Mouse (Mus musculus) MEL (cell line): Measurements from ENCODE around the gene Scgb2b17. TPM values are rescaled to one million over a fixed set of nuclear protein-coding genes. Genes with fewer than 3 reads are reported as not detected.
"Not testable (repeated sequence)": the region's sequence is repeated elsewhere in the genome, so short reads cannot be mapped to it uniquely, and the experiment has no call there.

Experiments used
- DNase-seq: peaks from one replicate; pipeline ENCODE4 v3.0.0; 2011; ENCODE audit warnings: low read depth, low spot score
- H3K27ac ChIP-seq: 2 replicates; pipeline ENCODE4 v1.5.1; 2012; ENCODE audit warnings: low read depth, mild to moderate bottlenecking, control low read depth, low read length, moderate library complexity; ENCODE audit not compliant: control insufficient read depth
- H3K27me3 ChIP-seq, 2 experiments: fragments of 150-350 bp in 1 of 2; sonication (generic) in 1 of 2; 2 replicates each; pipeline ENCODE4 v1.6.1; 2012; ENCODE audit warnings: low read length in 2 of 2, mild to moderate bottlenecking in 2 of 2, improper control_type of control experiment in 1 of 2, moderate library complexity in 1 of 2; ENCODE audit not compliant: insufficient read depth in 2 of 2, control insufficient read depth in 1 of 2
- H3K36me3 ChIP-seq, 2 experiments: 2 replicates each; pipeline ENCODE4 v1.6.1; 2012 to 2014; ENCODE audit warnings: low read length in 2 of 2, improper control_type of control experiment in 1 of 2, inconsistent platforms in 1 of 2, mild to moderate bottlenecking in 1 of 2; ENCODE audit not compliant: insufficient read depth in 2 of 2, control insufficient read depth in 1 of 2
- H3K4me1 ChIP-seq, 2 experiments: fragments of 150-350 bp in 1 of 2; sonication (generic) in 1 of 2; 2 replicates each; pipeline ENCODE4 v1.6.1; 2012; ENCODE audit warnings: low read length in 2 of 2, improper control_type of control experiment in 1 of 2, mild to moderate bottlenecking in 1 of 2; ENCODE audit not compliant: insufficient read depth in 2 of 2, control insufficient read depth in 1 of 2
- H3K4me3 ChIP-seq, 2 experiments: fragments of 150-350 bp in 1 of 2; sonication (generic) in 1 of 2; 2 replicates each; pipeline ENCODE4 v1.5.1; 2012; ENCODE audit warnings: low read depth in 2 of 2, low read length in 2 of 2, mild to moderate bottlenecking in 2 of 2, moderate library complexity in 2 of 2, control low read depth in 1 of 2, improper control_type of control experiment in 1 of 2; ENCODE audit not compliant: control insufficient read depth in 1 of 2, insufficient read depth in 1 of 2
- H3K79me2 ChIP-seq: 2 replicates; pipeline ENCODE4 v1.6.1; 2012; ENCODE audit warnings: mild to moderate bottlenecking, low read length, moderate library complexity; ENCODE audit not compliant: control insufficient read depth, poor library complexity, insufficient read depth
- H3K9ac ChIP-seq: 2 replicates; pipeline ENCODE4 v1.6.1; 2012; ENCODE audit warnings: low read depth, mild to moderate bottlenecking, control low read depth, low read length, moderate library complexity; ENCODE audit not compliant: control insufficient read depth, poor library complexity, severe bottlenecking
- H3K9me3 ChIP-seq: fragments of 150-350 bp; sonication (generic); replicated peaks from 2 replicates; pipeline ENCODE4 v1.6.1; 2012; ENCODE audit warnings: mild to moderate bottlenecking, low read length, improper control_type of control experiment, moderate library complexity; ENCODE audit not compliant: insufficient read depth
- polyA plus RNA-seq, 2 experiments: library from polyadenylated mRNA; stranded (reverse) in 1 of 2; unstranded in 1 of 2; fragments of >175 nt in 1 of 2; fragments of >200 nt in 1 of 2; gene quantifications; 2 replicates each; pipeline versions ENCODE4 v1.2.1 to v1.2.4; 2012; ENCODE audit warnings: low replicate concordance in 2 of 2, low read depth in 1 of 2; ENCODE audit not compliant: insufficient read length in 2 of 2, insufficient read depth in 1 of 2, missing spikeins in 1 of 2
- total RNA-seq: library from RNA; depleted of rRNA; stranded (reverse); fragments of 300-350 nt; gene quantifications from 2 replicates; pipeline ENCODE4 v1.2.3, GENCODE M21; 2012; rRNA removed

Scgb2b17 gene
- total RNA-seq: not detected in 2 replicates
- not detected for polyA plus RNA-seq

- H3K27ac ChIP-seq, H3K36me3 ChIP-seq, H3K79me2 ChIP-seq, H3K4me3 ChIP-seq, H3K9ac ChIP-seq, DNase-seq, H3K4me1 ChIP-seq, H3K27me3 ChIP-seq, H3K9me3 ChIP-seq: not testable (repeated sequence)
Measured at GRCm38 (mm10) chr7:33056461-33056860, at the start of gene Scgb2b17. Gene Scgb2b17, minus strand, starts transcription at chr7:33056561.

DNA sequence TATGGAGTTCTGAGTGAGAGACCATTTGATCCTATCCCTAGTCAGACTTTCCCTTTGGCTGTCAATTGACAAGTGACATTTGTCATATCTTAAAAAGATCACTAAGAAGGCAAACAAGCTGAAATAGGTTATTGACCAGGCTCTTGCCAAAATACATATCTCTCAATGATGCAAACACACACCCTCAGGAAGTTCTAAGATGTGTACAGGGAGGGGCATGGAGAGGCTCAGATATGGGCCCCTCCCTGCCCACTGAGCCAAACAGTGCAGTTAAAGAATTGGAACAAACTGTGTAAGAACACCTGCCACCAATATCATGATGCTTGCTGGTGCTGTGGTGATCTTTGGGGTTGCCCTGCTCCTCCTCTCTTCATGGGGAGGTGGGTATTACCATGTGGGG, 6.8 kb upstream of the Scgb2b17 start, which contains the start of gene Scgb1b17:
Gene Scgb1b17 (plus strand): TSS at position 301 of the 400 bp plus-strand sequence.
- not testable (repeated sequence) for H3K4me1 ChIP-seq, H3K27me3 ChIP-seq, H3K27ac ChIP-seq, H3K79me2 ChIP-seq, DNase-seq, H3K9ac ChIP-seq, H3K4me3 ChIP-seq, H3K9me3 ChIP-seq, H3K36me3 ChIP-seq

Other genes starting within 250 kb of the Scgb2b17 start
- not detected in 2 replicates for gene Scgb2b15, start 226.9 kb downstream of the Scgb2b17 start, total RNA-seq
- not detected for gene Scgb2b15, start 226.9 kb downstream of the Scgb2b17 start, polyA plus RNA-seq
- gene Scgb1b15, start 220.0 kb downstream of the Scgb2b17 start, total RNA-seq: not detected in 2 replicates
- gene Scgb1b15, start 220.0 kb downstream of the Scgb2b17 start, polyA plus RNA-seq: not detected
- gene Scgb1b17, start 6.9 kb upstream of the Scgb2b17 start, total RNA-seq: not detected in 2 replicates
- not detected for gene Scgb1b17, start 6.9 kb upstream of the Scgb2b17 start, polyA plus RNA-seq
- gene Scgb2b18, start 117.3 kb upstream of the Scgb2b17 start, total RNA-seq: not detected in 2 replicates
- gene Scgb2b18, start 117.3 kb upstream of the Scgb2b17 start, polyA plus RNA-seq: not detected
- gene Scgb1b18, start 129.0 kb upstream of the Scgb2b17 start, total RNA-seq: not detected in 2 replicates
- not detected for gene Scgb1b18, start 129.0 kb upstream of the Scgb2b17 start, polyA plus RNA-seq
- not detected in 2 replicates for gene Scgb2b19, start 223.8 kb upstream of the Scgb2b17 start, total RNA-seq
- gene Scgb2b19, start 223.8 kb upstream of the Scgb2b17 start, polyA plus RNA-seq: not detected
- gene Scgb1b19, start 230.7 kb upstream of the Scgb2b17 start, total RNA-seq: not detected in 2 replicates
- not detected for gene Scgb1b19, start 230.7 kb upstream of the Scgb2b17 start, polyA plus RNA-seq